Mouse (Mus musculus): ENCODE results near the gene Phyh.

GRCm38 (mm10) chr2:4940861-4941260 is 22.0 kb downstream of the Phyh start:
- TF ChIP-seq GATA1 (IDR thresholded peaks at IDR 0.05; ENCODE audit: low read length) (no peak), TAL1 (IDR thresholded peaks at IDR 0.05; ENCODE audit: low read length) (no peak)

All from erythroblast, embryonic 14.5 days (primary cell).